Mouse (Mus musculus): ENCODE data around the gene Map3k11.

The Map3k11 gene

DNA sequence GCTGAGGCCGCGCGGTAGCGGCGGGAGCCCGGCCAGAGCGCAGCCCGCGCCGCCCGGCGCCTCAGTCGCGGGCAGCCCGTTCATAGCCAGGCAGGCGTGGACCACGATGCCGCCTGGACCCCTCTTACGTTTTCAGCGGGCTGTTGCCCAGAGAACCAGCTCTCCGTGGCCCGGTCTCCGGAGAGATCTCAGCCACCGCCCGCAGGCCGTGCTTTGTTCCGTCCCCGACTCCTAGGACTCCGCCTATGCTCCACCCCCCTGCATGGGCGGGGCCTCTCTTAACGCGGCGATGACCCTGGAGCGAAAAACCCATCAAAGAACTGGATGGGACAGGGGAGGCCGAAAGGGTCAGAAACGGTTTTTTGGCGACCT lies 40.9 kb downstream of the Map3k11 start, which contains the start of gene Fam89b:
Gene Fam89b (minus strand): TSS at position 210 of the 372 bp plus-strand sequence.
- CTCF ChIA-PET = interaction anchor here (1.5 kb wide), 1 partner anchor 19 kb away, joined by 3 read pairs; no protein-coding TSS in a partner anchor

DNA sequence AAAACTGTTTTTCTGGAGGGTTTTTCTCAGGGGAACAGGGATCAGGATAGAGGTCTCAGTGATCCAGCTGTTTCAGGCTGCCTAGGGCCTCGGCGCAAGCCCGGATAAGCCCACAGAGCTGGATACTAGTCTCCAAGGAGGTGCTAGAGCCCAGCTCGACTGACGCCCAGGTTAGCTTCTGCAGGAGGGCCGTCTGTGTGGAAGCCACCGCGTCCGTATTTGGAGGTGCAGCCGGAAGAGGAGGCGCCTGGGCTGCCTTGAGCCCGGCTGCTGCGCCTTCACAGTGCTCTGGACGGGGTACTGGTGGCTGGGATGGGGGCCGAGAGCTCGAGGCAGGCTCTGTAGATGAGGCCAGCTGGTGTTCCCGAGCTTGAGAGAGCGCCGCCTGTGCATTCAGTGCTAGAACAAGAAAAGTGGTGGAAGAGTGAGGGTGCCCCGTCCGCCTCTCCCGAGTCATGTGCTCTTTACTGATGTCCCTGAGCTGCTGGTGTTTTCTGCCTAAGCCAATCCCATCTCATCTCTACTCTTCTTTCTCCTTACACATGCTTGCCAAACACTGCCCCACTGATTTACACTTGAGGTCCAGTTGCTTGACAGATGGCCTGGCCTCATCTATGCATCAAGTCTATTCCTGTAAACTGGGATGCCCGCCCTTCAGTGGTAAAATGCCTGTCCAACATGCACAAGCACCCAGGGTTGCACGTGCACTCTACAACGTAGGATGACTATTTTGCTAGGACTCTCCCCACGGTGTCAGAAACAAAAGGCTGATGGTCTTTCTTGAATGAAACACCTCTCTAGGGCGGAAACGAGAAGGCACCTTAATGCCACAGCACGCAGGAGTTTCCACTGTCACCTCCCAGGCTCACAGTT lies 42.0 kb downstream of the Map3k11 start:
- CTCF ChIA-PET = interaction anchor here (0.5 kb wide), 1 partner anchor 164 kb away, joined by 3 read pairs; the partner anchor contains the start of gene Tigd3

DNA sequence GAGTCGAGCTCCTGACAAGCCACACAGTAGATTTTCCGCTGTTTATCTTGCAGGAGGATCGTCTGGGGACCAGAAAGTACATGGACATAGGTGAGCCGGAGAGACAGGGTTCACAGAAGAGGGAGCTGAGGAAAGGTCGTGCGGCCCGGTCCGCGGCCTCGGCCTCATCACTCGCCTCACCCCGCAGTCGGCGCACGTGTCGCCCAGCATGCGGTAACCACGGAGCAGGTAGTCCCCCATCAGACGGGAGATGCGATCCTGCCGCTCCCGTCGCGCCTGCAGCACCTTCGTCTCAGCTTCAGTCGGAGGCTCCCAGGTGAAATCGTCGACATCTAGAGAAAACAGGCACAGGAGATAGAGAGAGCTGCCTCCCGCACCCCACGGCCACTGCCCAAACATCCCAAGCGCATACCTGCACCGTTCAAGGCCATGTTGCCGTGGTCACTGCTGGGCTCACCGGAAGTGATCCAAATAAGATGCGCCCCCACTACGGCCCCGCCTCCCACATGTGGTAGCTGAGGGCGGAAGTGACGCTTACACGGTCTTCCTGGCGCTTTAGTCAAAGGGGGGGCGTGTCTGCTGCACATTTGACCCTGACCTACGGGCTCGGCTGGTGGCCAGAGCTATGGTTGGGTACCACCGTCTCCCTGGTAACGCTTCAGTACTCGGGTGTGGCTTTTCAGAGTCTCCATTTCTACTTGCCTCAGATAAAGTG lies 42.9 kb downstream of the Map3k11 start:
- CTCF ChIA-PET = no interaction called here

DNA sequence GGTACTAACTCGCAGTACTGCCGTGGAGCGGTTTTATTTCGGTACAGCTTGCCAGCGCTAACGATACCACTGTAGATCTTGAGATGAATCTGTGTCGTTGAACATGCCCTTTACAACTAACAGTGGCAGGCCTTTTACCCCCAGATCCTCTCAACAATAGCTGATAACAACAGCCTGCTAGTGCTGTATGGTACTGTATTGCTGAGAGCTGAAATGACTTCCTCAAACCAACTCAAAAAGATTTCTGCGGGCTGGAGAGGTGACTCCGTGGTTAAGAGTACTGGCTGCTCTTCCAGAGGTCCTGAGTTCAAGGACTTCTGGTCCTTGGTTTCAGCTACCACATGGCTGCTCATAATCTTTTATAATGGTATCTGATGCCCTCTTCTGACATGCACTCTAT lies 45.8 kb downstream of the Map3k11 start:
- CTCF ChIA-PET = no interaction called here

DNA sequence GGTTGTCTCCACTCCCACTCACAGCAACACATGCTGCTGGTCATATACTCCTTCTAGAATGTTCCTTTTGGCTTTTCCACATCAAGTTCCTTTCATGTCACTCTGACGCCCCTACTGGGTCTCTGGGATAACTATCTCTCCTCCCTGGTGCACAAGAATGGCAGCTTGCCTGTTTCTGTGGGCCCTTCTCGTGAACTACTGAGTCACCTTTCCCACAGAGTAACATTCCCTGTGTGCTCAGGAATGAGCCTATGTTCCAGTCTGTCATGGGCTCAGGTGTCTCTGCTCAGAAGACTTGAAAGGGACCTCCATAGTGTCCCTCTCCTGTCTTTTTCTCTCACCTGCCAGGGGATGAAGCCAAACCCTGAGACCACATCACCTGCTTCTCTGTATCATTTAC lies 50.9 kb downstream of the Map3k11 start:
- CTCF ChIA-PET = interaction anchor here (0.6 kb wide), 1 partner anchor 131 kb away, joined by 4 read pairs; no protein-coding TSS in a partner anchor

DNA sequence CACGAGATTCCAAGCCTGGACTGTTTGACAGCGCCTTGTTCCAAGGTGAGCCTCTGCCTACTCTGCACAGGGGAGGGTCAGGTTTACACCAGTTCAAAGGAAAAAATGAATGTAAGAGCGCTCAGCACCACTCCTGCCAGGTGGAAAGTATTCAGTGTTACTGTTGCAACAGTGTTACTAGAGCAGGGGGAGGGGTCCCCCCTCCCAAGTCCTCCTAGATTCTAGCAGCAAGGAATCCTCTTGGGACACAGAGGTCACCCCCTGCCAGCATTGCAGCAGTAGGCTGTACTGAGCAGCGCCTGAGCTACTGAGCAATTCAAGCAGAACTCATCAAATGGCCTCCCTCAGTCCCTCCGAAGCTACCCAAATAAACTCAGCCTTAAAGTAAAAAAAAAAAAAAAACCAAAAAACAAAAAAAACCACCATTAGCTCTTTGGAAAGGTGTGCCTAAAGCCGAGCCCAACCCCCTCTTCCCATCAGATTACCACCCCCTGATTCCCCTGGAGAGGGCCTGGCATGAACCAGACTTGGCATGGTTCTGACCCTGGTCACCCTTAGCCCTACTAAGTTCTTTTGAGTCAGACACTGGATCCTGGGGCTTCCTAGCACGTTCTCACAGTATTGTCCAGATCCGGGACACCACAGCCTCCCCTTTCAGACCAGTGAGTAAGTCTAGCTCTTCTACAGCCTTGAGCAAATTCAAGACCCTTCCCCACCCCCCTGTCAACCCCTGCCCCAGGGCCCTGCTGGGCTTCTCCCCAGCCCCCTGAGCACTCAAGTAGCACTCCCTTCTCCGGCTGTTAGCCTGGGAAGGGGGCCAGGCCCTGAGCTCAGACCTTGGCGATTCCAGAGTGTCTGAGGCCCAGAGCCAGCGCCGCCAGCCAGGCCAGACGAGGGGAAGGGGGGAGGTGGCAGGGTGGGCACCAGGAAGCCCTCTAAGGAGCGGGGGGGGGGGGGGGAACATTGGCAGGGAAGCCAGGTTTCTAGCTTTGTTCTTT lies 52.1 kb downstream of the Map3k11 start, which contains the start of gene Ltbp3:
Gene Ltbp3 (plus strand): TSS at position 585 of the 998 bp plus-strand sequence.
- CTCF ChIA-PET = interaction anchor here (0.6 kb wide), 1 partner anchor 51 kb away, joined by 3 read pairs; no protein-coding TSS in a partner anchor

DNA sequence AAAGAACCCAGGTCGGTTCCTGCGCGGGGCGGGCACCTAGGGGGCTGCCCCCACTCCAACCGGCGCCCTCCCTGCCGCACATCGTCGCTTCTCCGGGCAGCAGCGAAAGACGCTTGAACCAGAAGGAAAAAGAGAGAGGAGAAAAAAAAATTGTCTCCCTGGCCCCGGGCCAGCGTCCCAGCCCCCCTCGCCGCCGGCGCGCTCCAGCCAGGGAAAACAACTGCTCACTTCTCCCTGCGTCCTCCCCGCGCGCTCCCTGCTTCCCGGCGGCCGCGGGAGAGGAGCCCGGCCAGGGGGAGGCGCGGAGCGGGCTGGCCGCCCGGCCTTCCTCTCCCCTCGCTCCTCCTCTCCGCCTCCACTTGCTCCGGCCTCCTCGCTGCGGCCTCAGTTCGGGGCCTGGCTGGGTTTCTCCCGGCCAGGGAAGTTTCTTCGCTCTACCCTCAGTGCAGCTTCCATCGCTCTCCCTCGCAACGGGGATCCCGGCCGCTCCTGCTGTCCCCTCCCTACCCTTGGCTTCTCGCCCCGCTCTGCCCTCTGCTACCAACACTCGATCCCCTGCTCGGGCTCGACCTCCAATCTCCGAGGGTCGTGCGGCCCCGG lies 53.2 kb downstream of the Map3k11 start:
- CTCF ChIA-PET = interaction anchor here (0.6 kb wide), 1 partner anchor 52 kb away, joined by 3 read pairs; no protein-coding TSS in a partner anchor

DNA sequence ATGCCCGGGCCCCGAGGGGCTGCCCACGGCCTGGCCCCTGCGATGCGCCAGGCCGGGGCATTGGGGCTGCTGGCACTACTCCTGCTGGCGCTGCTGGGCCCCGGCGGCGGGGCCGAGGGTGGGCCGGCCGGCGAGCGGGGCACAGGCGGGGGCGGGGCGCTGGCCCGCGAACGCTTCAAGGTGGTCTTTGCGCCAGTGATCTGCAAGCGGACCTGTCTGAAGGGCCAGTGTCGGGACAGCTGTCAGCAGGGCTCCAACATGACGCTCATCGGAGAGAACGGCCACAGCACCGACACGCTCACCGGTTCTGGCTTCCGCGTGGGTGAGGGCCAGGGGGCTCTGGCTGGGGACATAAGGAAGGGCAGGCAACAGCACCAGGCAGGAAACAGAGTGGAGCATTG lies 53.7 kb downstream of the Map3k11 start:
- CTCF ChIA-PET = no interaction called here

DNA sequence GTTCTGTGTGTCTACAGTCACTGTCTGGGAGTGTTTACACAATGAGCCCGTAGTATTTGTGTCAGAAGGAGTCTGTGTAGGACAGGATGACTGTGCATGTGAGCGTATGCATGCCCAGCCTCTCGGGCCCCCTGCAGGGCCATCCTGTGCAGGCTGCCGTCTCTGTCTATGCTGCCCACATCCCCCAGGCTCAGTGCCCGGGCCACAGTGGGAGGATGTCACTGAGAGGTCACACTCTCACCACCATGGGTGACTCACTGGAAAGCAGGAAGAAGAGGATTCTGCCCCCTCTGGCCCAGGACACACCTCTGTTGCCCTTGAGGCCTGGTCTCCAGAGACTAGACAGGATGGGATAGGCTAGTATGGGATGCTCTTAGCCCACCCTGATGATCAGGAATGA lies 55.0 kb downstream of the Map3k11 start:
- CTCF ChIA-PET = no interaction called here

DNA sequence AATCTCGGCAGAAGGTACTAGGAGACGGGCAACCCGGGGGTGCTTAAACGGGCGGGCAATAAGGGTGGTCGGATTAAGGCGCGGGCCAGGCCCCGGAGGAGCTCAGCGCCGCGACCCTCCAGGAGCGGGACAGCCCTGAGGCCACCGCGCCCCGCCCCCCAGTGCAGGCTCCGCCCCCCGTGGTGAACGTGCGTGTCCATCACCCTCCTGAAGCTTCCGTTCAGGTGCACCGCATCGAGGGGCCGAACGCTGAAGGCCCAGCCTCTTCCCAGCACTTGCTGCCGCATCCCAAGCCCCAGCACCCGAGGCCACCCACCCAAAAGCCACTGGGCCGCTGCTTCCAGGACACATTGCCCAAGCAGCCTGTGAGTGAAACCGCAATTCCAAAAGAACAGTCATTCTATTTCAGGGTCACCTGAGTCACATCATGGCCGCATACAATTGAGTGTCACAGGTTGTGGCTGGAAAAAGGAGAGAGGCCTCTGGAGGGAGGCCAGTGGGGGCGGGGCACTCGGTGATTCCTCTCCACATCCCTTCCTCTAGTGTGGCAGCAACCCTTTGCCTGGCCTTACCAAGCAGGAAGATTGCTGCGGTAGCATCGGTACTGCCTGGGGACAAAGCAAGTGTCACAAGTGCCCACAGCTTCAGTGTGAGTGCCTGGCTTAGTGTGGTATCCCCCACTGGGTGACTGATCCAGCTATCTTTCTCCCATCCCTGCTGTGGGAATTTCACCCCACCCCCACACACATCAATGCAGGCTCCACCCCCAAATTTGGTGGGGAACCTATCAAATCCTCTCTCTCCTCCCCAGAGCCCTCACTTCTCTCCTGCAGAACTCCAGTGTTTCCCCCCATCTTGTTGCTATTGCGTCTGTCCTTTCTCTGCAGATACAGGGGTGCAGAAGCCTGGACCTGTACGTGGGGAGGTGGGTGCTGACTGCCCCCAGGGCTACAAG lies 57.5 kb downstream of the Map3k11 start:
- CTCF ChIA-PET = interaction anchor here (0.6 kb wide), 1 partner anchor 251 kb away, joined by 5 read pairs; no protein-coding TSS in a partner anchor

DNA sequence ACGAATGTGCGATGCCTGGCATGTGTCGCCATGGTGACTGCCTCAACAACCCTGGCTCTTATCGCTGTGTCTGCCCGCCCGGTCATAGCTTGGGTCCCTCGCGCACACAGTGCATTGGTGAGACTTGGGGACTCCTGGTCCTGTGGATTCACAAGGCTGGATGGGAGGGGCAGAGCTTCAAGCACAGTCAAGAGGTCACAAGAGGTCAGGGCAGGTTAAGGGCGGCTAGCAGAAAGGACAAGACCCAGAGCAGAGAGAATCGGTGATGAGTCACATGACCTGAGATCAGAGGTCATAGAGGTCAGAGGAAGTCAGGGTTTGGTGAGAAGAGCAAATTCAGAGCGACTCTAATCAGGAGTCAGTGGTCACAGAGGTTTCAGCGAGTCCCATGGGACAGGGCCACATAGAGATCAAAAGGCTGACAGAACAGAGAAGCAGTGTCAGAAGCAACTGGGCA lies 58.4 kb downstream of the Map3k11 start:
- CTCF ChIA-PET = no interaction called here

DNA sequence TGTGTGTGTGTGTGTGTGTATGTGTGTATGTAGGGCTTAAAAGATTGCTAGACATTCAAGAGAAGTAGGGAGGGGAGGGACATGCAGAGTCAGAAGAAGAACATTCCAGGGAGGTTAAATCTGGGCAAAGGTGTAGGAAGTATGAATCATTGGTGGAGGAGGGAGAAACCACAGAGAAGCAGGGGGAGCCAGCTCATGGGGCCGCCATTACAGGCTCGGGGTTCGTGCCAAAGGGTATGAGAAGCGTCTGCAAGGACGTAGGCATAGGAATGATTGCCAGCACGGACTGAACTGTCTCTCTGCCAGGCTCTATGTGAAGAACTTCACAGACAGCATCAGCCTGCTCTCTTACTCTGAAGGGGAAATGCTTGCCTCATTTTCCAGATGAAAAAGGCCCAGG lies 60.9 kb downstream of the Map3k11 start:
- CTCF ChIA-PET = no interaction called here

DNA sequence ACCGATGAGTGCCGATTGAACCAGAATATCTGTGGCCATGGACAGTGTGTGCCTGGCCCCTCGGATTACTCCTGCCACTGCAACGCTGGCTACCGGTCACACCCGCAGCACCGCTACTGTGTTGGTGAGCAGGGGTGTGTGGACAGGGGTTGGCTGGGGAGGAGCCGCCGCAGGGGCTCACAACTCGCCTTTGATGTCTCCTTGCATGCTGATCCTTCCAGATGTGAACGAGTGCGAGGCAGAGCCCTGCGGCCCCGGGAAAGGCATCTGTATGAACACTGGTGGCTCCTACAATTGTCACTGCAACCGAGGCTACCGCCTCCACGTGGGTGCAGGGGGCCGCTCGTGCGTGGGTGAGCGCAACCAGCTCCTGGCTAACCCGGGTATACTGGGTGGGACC lies 62.4 kb downstream of the Map3k11 start:
- CTCF ChIA-PET = no interaction called here

DNA sequence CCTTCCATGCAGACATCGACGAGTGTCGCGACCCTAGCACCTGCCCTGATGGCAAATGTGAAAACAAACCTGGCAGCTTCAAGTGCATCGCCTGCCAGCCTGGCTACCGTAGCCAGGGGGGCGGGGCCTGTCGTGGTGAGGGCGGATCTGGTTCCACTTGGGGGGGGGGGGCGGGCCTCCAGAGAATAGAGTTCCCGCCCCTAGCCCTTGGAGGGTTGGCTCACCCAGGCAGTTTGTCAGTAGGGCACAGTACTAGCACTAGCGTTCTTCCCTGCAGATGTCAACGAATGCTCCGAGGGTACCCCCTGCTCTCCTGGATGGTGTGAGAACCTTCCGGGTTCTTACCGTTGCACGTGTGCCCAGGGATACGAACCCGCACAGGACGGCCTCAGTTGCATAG lies 63.2 kb downstream of the Map3k11 start:
- CTCF ChIA-PET = no interaction called here
